Mouse (Mus musculus) megakaryocyte, embryonic 14.5 days (primary cell): Measurements from ENCODE around the gene Hist2h3c2.

ENCODE experiments used
- FLI1 ChIP-seq: IDR thresholded peaks from 2 replicates; pipeline ENCODE4 v1.6.1; 2012; ENCODE audit warnings: low read length, inconsistent platforms, mixed read lengths
- GATA1 ChIP-seq: IDR thresholded peaks from 3 replicates; pipeline ENCODE4 v1.6.1; 2012; ENCODE audit warnings: mixed read lengths, low read length, inconsistent platforms, borderline replicate concordance

DNA sequence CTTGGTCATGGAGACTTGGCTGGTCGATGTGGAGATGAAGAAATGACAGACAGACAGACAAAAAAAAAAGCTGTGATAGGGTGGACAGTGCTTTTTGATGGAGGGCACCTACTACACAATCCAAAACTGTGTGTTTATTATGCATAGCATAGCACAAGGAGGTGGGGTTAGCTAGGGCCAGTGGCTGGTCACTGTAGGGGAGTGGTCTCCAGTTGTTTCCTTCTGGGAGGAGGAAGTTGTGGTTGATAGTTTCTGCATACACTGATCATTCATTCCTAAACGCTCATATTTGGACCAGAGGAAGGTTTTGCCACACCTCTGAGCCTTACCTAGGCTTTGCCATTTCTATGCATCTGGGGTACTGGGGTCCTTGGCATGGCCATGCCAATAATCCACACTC lies 8.5 kb downstream of the Hist2h3c2 start:
- TF ChIP-seq GATA1 (no peak), FLI1 (no peak)
